Mouse (Mus musculus) liver, embryonic 15.5 days (tissue): ENCODE measurements around the gene Tom1l2. TPM values are rescaled to one million over a fixed set of nuclear protein-coding genes. Genes with fewer than 3 reads are reported as not detected.
A peak's percentile ranks its signal among the peaks of the same experiment; 100 is the strongest.

ENCODE experiments used
- ATAC-seq: fragments of 200-750 bp; cut with Nextera tagmentation; 2 replicates; pipeline ENCODE4 v1.8.0; 2017; ENCODE audit warnings: moderate number of reproducible peaks, mild to moderate bottlenecking, moderate library complexity; ENCODE audit not compliant: insufficient read depth
- H3K27ac ChIP-seq: fragments of 300-500 bp; sonication (generic); replicated peaks from 2 replicates; pipeline ENCODE4 v1.5.1; 2015; ENCODE audit warnings: mild to moderate bottlenecking, inconsistent platforms
- H3K27me3 ChIP-seq: fragments of 300-500 bp; sonication (generic); 2 replicates; pipeline ENCODE4 v1.6.1; 2015; ENCODE audit warnings: mild to moderate bottlenecking, inconsistent platforms
- H3K36me3 ChIP-seq: fragments of 300-500 bp; sonication (generic); replicated peaks from 2 replicates; pipeline ENCODE4 v1.6.1; 2015; ENCODE audit warnings: moderate library complexity, mild to moderate bottlenecking, inconsistent platforms
- H3K4me1 ChIP-seq: fragments of 300-500 bp; sonication (generic); replicated peaks from 2 replicates; pipeline ENCODE4 v1.6.1; 2015; ENCODE audit warnings: inconsistent platforms
- H3K4me2 ChIP-seq: fragments of 300-500 bp; sonication (generic); 2 replicates; pipeline ENCODE4 v1.6.1; 2015; ENCODE audit warnings: moderate library complexity, mild to moderate bottlenecking, inconsistent platforms
- H3K4me3 ChIP-seq: fragments of 300-500 bp; sonication (generic); replicated peaks from 2 replicates; pipeline ENCODE4 v1.5.1; 2015; ENCODE audit warnings: mild to moderate bottlenecking, inconsistent platforms
- H3K9ac ChIP-seq: fragments of 300-500 bp; sonication (generic); 2 replicates; pipeline ENCODE4 v1.6.1; 2015; ENCODE audit warnings: moderate library complexity, mild to moderate bottlenecking, inconsistent platforms
- H3K9me3 ChIP-seq: fragments of 300-500 bp; sonication (generic); replicated peaks from 2 replicates; pipeline ENCODE4 v1.6.1; 2016; ENCODE audit warnings: inconsistent platforms
- WGBS: fragments of 180-500 bp; shearing (Covaris S2); methylation state at CpG from one replicate; pipeline ENCODE4 v1.1.7; 2015; ENCODE audit warnings: mixed read lengths; ENCODE audit not compliant: insufficient replicate concordance; 5-methylcytosine and 5-hydroxymethylcytosine counted together
- polyA plus RNA-seq: library from polyadenylated mRNA; unstranded; fragments of >200 nt; fragmentation: Nextera tagmentation; extraction: Ambion mirVana; gene quantifications from 2 replicates; pipeline ENCODE4 v1.2.1, GENCODE M21; 2015

Gene Tom1l2
- polyA plus RNA-seq, 1 experiment from 2014 or later, result 5.3 TPM

DNA sequence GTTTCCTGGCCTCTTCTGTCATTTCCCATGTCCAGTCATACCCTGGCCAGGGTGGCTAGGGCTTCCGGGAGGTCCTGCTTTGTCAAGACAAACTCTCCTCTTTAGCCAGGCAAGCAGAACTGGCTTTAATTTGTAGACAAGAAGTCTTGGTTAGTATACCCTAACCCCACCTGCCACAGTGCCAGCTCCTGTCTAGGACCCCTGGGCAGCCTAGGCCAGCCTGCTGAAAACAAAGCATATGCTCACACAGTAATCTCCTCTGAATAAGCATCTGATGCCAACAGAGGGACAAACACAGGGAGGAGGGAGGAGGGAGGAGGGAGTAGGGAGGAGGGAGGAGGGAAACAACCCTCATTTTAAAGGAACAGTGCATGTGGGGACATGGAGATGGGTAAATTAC, 88.1 kb downstream of the Tom1l2 start:
- Histone ChIP-seq H3K4me3 (no peak overlapping the region), H3K27ac (no peak overlapping the region), H3K4me2 (no peak overlapping the region), H3K9me3 (no peaks in the 10 kb centered on the region), H3K27me3 (no peaks in the 10 kb centered on the region), H3K36me3 (no peaks in the 10 kb centered on the region), H3K9ac (no peak overlapping the region), H3K4me1 (0 out of 2 replicates have a peak, but pooled peaks cover 4% of the 10 kb centered on the region)
- no peak for ATAC-seq
- WGBS, result 81% methylated on average over 1 of the region's 1 CpGs

DNA sequence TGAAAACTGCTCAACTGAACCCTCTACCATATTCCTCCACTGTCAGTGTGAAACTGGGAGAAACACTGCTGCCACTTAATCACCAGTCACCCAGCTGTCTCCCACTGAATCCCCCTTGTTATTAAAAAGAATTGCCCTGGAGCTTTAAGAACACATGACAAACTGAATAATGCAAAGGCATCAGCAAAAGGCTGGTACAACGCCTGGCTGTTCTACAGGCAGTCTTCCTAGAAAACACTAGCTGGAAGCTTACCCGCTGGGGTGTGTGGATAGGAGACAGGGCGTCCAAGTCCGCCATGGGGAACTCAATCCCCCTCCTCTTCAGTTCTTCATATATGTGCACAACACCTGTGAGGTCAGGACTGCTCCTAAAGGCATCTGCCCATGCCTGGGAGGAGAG, 90.3 kb downstream of the Tom1l2 start:
- H3K36me3 ChIP-seq, result no peaks in the 10 kb centered on the region
- 68% methylated on average over 4 of the region's 4 CpGs for WGBS
- no peak for ATAC-seq
- H3K4me3 ChIP-seq, result no peak overlapping the region
- H3K4me1 ChIP-seq, result 0 out of 2 replicates have a peak, but pooled peaks cover 4% of the 10 kb centered on the region
- H3K9me3 ChIP-seq, result no peaks in the 10 kb centered on the region
- no peak overlapping the region for H3K4me2 ChIP-seq
- no peak overlapping the region for H3K9ac ChIP-seq
- H3K27me3 ChIP-seq, result no peaks in the 10 kb centered on the region
- H3K27ac ChIP-seq, result no peak overlapping the region

DNA sequence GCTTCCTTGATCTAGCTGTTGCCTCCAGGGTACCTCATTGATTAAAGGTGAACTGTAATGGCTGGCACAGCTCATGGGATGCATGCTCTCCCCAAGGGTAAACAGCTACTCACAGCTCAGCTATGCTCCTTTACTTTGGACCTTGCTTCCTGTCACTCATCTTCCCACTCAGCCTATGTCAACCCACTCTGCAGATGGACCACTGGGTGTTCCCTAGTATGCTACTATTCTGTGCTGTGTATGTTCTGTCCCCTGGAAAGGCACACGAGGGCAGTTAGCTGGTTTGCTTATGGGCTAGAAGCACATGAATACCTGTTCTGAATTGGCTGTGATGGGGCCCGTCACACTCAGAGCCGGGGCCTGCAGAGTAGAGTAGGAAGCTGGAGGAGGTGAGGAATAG, 92.0 kb downstream of the Tom1l2 start:
- H3K9me3 ChIP-seq, result no peaks in the 10 kb centered on the region
- H3K9ac ChIP-seq, result no peak overlapping the region
- H3K36me3 ChIP-seq, result no peaks in the 10 kb centered on the region
- H3K27ac ChIP-seq, result no peak overlapping the region
- ATAC-seq, result no peak
- H3K4me1 ChIP-seq, result 0 out of 2 replicates have a peak, but pooled peaks cover 2% of the 10 kb centered on the region
- H3K4me2 ChIP-seq, result no peak overlapping the region
- H3K27me3 ChIP-seq, result no peaks in the 10 kb centered on the region
- no peak overlapping the region for H3K4me3 ChIP-seq
- 71% methylated on average over 3 of the region's 3 CpGs for WGBS

DNA sequence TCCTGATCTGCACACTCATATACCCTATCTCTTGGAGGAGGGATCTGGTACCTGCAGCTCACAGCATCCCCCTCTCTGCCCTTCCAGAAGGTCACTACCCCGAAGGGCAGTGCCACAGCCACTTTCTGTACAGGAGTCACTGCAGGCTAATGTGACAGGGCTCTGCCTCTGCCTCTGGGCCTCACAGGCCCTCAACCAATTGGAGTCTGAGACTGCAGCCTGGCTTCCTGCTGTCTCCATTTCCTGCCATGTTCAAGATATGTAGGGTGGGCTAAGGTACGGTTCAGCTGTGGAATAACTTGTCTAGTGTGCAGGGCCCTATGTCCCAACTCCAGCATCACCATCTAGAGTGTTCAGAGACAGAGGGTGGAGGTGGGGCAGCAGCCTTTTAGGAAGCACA, 95.0 kb downstream of the Tom1l2 start:
- 28% methylated on average over 2 of the region's 2 CpGs for WGBS
- no peak for ATAC-seq
- Histone ChIP-seq H3K27me3 (no peaks in the 10 kb centered on the region), H3K9me3 (no peaks in the 10 kb centered on the region), H3K36me3 (no peaks in the 10 kb centered on the region), H3K4me3 (no peak overlapping the region), H3K4me2 (no peak overlapping the region), H3K9ac (no peak overlapping the region), H3K27ac (no peak overlapping the region), H3K4me1 (no peaks in the 10 kb centered on the region)

GRCm38 (mm10) chr11:60256713-60257112, 96.0 kb downstream of the Tom1l2 start:
- H3K4me1 ChIP-seq, result no peaks in the 10 kb centered on the region
- H3K4me2 ChIP-seq, result no peak overlapping the region
- H3K27ac ChIP-seq, result no peak overlapping the region
- no peaks in the 10 kb centered on the region for H3K9me3 ChIP-seq
- ATAC-seq, result no peak
- 79% methylated on average over 9 of the region's 9 CpGs for WGBS
- H3K9ac ChIP-seq, result no peak overlapping the region
- no peaks in the 10 kb centered on the region for H3K36me3 ChIP-seq
- H3K27me3 ChIP-seq, result no peaks in the 10 kb centered on the region
- no peak overlapping the region for H3K4me3 ChIP-seq

DNA sequence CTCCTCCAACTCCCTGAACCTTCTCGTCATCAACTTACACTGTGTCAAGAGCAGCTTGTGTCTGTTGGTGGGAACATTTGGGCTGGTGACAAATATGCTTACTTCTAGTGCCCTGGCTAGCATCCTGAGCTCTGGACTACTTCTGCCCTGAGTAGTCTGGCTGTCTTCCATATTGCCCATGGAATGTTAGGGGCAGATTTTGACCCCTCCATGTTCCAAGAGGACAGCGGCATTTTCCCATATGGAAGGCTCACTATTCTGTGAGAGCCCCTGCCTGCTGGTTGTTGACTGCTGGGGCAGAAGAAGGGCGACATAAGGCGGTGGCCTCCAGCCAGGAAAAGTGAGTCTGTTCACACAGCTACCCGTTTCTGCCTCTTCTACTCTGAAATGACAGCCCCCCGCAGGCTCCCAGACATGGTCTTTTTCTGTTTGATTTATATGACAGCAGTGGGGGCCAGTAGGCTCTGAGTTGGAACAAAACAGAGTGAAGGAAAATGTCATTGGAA, 96.5 kb downstream of the Tom1l2 start:
- no peaks in the 10 kb centered on the region for H3K27me3 ChIP-seq
- no peak overlapping the region for H3K27ac ChIP-seq
- no peaks in the 10 kb centered on the region for H3K4me1 ChIP-seq
- ATAC-seq, result no peak
- no peak overlapping the region for H3K4me3 ChIP-seq
- no peak overlapping the region for H3K9ac ChIP-seq
- no peaks in the 10 kb centered on the region for H3K9me3 ChIP-seq
- WGBS, result 62% methylated on average over 6 of the region's 6 CpGs
- H3K36me3 ChIP-seq, result 0 out of 2 replicates have a peak, but pooled peaks cover 2% of the 10 kb centered on the region
- no peak overlapping the region for H3K4me2 ChIP-seq

DNA sequence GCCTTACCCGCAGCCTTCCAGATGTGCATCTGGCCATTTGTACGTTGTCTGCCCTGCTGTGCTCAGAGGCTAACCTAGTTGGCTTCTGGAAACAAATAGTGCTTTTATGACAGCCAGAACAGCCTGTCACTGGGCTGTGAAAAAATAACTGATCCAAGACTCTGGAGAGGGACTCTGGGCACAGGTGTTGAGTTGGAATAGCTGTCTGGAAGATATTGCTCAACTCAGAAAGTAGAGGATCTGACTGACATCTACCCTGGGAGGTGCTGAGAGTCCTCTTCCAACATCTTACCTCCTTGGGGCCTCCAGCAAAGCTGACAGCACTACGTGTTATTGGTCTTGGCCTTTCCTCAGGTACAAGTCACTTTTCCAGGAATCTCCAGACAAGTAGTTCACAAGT, 97.1 kb downstream of the Tom1l2 start:
- 79% methylated on average over 3 of the region's 3 CpGs for WGBS
- Histone ChIP-seq H3K27ac (no peak overlapping the region), H3K4me3 (no peak overlapping the region), H3K9me3 (no peaks in the 10 kb centered on the region), H3K27me3 (no peaks in the 10 kb centered on the region), H3K4me1 (no peaks in the 10 kb centered on the region), H3K9ac (no peak overlapping the region), H3K4me2 (no peak overlapping the region), H3K36me3 (0 out of 2 replicates have a peak, but pooled peaks cover 2% of the 10 kb centered on the region)
- ATAC-seq, result no peak

DNA sequence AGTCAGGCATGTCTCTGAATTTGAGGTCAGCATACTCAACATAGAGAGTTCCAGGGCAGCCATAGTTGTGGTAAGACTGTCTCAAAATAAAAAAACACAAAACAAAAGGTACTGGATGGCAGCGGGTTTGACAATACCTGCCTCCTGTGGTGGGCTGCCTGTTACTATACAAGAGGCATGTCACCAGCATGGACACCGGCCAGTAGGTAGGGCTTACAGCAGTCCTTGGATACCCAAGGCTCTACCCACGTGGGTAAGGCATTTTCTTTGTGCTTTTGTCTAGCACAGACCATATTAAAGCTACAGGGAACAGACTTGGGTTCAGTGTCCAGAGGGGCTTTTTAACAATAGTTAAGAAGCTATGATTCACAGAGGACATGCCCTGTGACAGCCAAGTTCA, 97.5 kb downstream of the Tom1l2 start:
- H3K9ac ChIP-seq, result no peak overlapping the region
- 0 out of 2 replicates have a peak, but pooled peaks cover 6% of the 10 kb centered on the region for H3K36me3 ChIP-seq
- 75% methylated on average over 3 of the region's 3 CpGs for WGBS
- no peak overlapping the region for H3K27ac ChIP-seq
- no peak for ATAC-seq
- no peaks in the 10 kb centered on the region for H3K9me3 ChIP-seq
- no peak overlapping the region for H3K4me3 ChIP-seq
- H3K27me3 ChIP-seq, result no peaks in the 10 kb centered on the region
- H3K4me1 ChIP-seq, result no peaks in the 10 kb centered on the region
- H3K4me2 ChIP-seq, result no peak overlapping the region

- Histone ChIP-seq H3K4me1 (no peaks in the 10 kb centered on the region), H3K4me3 (no peak overlapping the region), H3K36me3 (0 out of 2 replicates have a peak, but pooled peaks cover 8% of the 10 kb centered on the region), H3K27ac (no peak overlapping the region), H3K9me3 (no peaks in the 10 kb centered on the region), H3K27me3 (no peaks in the 10 kb centered on the region), H3K4me2 (no peak overlapping the region), H3K9ac (no peak overlapping the region)
- no peak for ATAC-seq
- 79% methylated on average over 5 of the region's 5 CpGs for WGBS
Measured at GRCm38 (mm10) chr11:60254308-60254707, 98.4 kb downstream of the Tom1l2 start.

- H3K4me2 ChIP-seq, result no peak overlapping the region
- H3K27me3 ChIP-seq, result no peaks in the 10 kb centered on the region
- H3K27ac ChIP-seq, result no peak overlapping the region
- H3K9me3 ChIP-seq, result no peaks in the 10 kb centered on the region
- no peak for ATAC-seq
- WGBS, result 88% methylated on average over 2 of the region's 2 CpGs
- 0 out of 2 replicates have a peak, but pooled peaks cover 8% of the 10 kb centered on the region for H3K36me3 ChIP-seq
- H3K4me3 ChIP-seq, result no peak overlapping the region
- no peak overlapping the region for H3K9ac ChIP-seq
- H3K4me1 ChIP-seq, result no peaks in the 10 kb centered on the region
Measured at GRCm38 (mm10) chr11:60253546-60253945, 99.2 kb downstream of the Tom1l2 start.

- Histone ChIP-seq H3K27me3 (no peaks in the 10 kb centered on the region), H3K4me2 (no peak overlapping the region)
- 0 out of 2 replicates have a peak, but pooled peaks have one; percentile 28 for ATAC-seq
Measured at GRCm38 (mm10) chr11:60250971-60251643, 101.6 kb downstream of the Tom1l2 start.

More at GRCm38 (mm10) chr11:60250971-60251643, 101.6 kb downstream of the Tom1l2 start:
- H3K9ac ChIP-seq, result no peak overlapping the region
- no peaks in the 10 kb centered on the region for H3K9me3 ChIP-seq
- WGBS, result 56% methylated on average over 6 of the region's 6 CpGs
- H3K4me3 ChIP-seq, result no peak overlapping the region
- no peaks in the 10 kb centered on the region for H3K4me1 ChIP-seq
- no peak overlapping the region for H3K27ac ChIP-seq
- H3K36me3 ChIP-seq, result 0 out of 2 replicates have a peak, but pooled peaks cover 8% of the 10 kb centered on the region
